Mouse (Mus musculus) forebrain, embryonic 16.5 days (tissue): ENCODE measurements at regions not wholly inside any gene's neighbourhood (a gene's known extent, or its start where the extent isn't known, plus 50 kb on each side); places are given as distances from the start of the nearest gene placed in this dataset.
A peak's percentile ranks its signal among the peaks of the same experiment; 100 is the strongest.

ENCODE experiments used
- ATAC-seq: fragments of 200-750 bp; cut with Nextera tagmentation; 2 replicates; pipeline ENCODE4 v1.8.0; 2017; ENCODE audit warnings: mild to moderate bottlenecking, moderate library complexity
- H3K27ac ChIP-seq: fragments of 300-500 bp; sonication (generic); 2 replicates; pipeline ENCODE4 v1.5.1; 2014; ENCODE audit warnings: low read length, control low read depth
- H3K27me3 ChIP-seq: fragments of 300-500 bp; sonication (generic); replicated peaks from 2 replicates; pipeline ENCODE4 v1.6.1; 2014; ENCODE audit warnings: low read length; ENCODE audit not compliant: control insufficient read depth, insufficient read depth
- H3K36me3 ChIP-seq: fragments of 300-500 bp; sonication (generic); 2 replicates; pipeline ENCODE4 v1.6.1; 2014; ENCODE audit not compliant: control insufficient read depth, insufficient read depth
- H3K4me1 ChIP-seq: fragments of 300-500 bp; sonication (generic); replicated peaks from 2 replicates; pipeline ENCODE4 v1.6.1; 2014; ENCODE audit warnings: low read length; ENCODE audit not compliant: control insufficient read depth, insufficient read depth
- H3K4me2 ChIP-seq: fragments of 300-500 bp; sonication (generic); 2 replicates; pipeline ENCODE4 v1.6.1; 2014; ENCODE audit warnings: mild to moderate bottlenecking, low read length, control low read depth
- H3K4me3 ChIP-seq: fragments of 300-500 bp; sonication (generic); replicated peaks from 2 replicates; pipeline ENCODE4 v1.5.1; 2014; ENCODE audit warnings: mild to moderate bottlenecking, low read length, control low read depth
- H3K9ac ChIP-seq: fragments of 300-500 bp; sonication (generic); replicated peaks from 2 replicates; pipeline ENCODE4 v1.6.1; 2014; ENCODE audit warnings: low read depth, low read length, control low read depth
- H3K9me3 ChIP-seq: fragments of 300-500 bp; sonication (generic); 2 replicates; pipeline ENCODE4 v1.6.1; 2016; ENCODE audit warnings: low read length; ENCODE audit not compliant: control insufficient read depth
- WGBS: fragments of 180-500 bp; shearing (Covaris S2); extraction: QIAGEN DNeasy Blood & Tissue Kit; methylation state at CpG from one replicate; pipeline ENCODE4 v1.1.7; 2014; 5-methylcytosine and 5-hydroxymethylcytosine counted together

DNA sequence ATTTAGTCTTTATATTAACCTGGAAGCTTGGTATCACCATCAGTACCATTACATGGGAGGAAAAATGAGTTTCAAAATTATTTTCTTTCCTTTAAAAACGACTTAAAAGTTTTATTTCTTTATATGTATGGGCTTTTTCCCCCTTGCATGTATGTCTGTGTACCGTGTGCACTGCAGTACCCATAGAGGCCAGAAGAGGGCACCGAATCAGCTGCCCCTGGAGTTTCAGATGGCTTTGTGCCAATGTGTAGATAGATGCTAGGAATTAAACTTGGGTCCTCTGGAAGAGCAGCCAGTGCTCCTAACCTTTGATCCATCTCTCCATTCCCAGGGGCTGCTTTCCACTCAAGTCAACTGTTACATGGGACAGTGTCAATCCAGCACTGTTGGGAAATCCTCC, 79.9 kb upstream of the Zfp64 start:
- Histone ChIP-seq H3K9me3 (no peaks in the 10 kb centered on the region), H3K4me1 (peaks cover 8% of the 10 kb centered on the region), H3K4me2 (no peak overlapping the region), H3K9ac (no peak overlapping the region), H3K27me3 (no peaks in the 10 kb centered on the region), H3K4me3 (no peak overlapping the region), H3K27ac (no peak overlapping the region), H3K36me3 (no peaks in the 10 kb centered on the region)
- ATAC-seq, result no peak
- WGBS, result 42% methylated on average over 3 of the region's 3 CpGs

GRCm38 (mm10) chr2:169033997-169034396, 78.6 kb upstream of the Zfp64 start:
- no peak overlapping the region for H3K27ac ChIP-seq
- no peak for ATAC-seq

GRCm38 (mm10) chr2:169033181-169033580, 77.8 kb upstream of the Zfp64 start:
- no peak overlapping the region for H3K4me3 ChIP-seq
- H3K36me3 ChIP-seq, result no peaks in the 10 kb centered on the region
- H3K4me2 ChIP-seq, result no peak overlapping the region
- H3K9ac ChIP-seq, result no peak overlapping the region
- ATAC-seq, result no peak
- H3K27me3 ChIP-seq, result no peaks in the 10 kb centered on the region
- H3K9me3 ChIP-seq, result 0 out of 2 replicates have a peak, but pooled peaks cover 3% of the 10 kb centered on the region
- no peak overlapping the region for H3K27ac ChIP-seq
- WGBS, result 15% methylated on average over 3 of the region's 3 CpGs
- H3K4me1 ChIP-seq, result peaks cover 8% of the 10 kb centered on the region

More at GRCm38 (mm10) chr2:169033997-169034396, 78.6 kb upstream of the Zfp64 start:
- H3K4me3 ChIP-seq, result no peak overlapping the region
- 0 out of 2 replicates have a peak, but pooled peaks cover 3% of the 10 kb centered on the region for H3K9me3 ChIP-seq
- H3K4me1 ChIP-seq, result peaks cover 8% of the 10 kb centered on the region
- H3K36me3 ChIP-seq, result no peaks in the 10 kb centered on the region
- WGBS, result 64% methylated on average over 18 of the region's 18 CpGs
- no peak overlapping the region for H3K4me2 ChIP-seq
- no peak overlapping the region for H3K9ac ChIP-seq
- H3K27me3 ChIP-seq, result no peaks in the 10 kb centered on the region

GRCm38 (mm10) chr2:169028531-169029114, 73.2 kb upstream of the Zfp64 start:
- Histone ChIP-seq H3K4me1 (no peaks in the 10 kb centered on the region), H3K9ac (no peak overlapping the region), H3K4me2 (no peak overlapping the region), H3K27me3 (no peaks in the 10 kb centered on the region), H3K27ac (no peak overlapping the region), H3K4me3 (no peak overlapping the region), H3K9me3 (0 out of 2 replicates have a peak, but pooled peaks cover 3% of the 10 kb centered on the region), H3K36me3 (no peaks in the 10 kb centered on the region)
- ATAC-seq, result no peak
- 77% methylated on average over 9 of the region's 9 CpGs for WGBS

- no peak for ATAC-seq
- Histone ChIP-seq H3K4me3 (no peak overlapping the region), H3K27ac (no peak overlapping the region), H3K4me2 (no peak overlapping the region), H3K9ac (no peak overlapping the region), H3K9me3 (no peaks in the 10 kb centered on the region), H3K27me3 (no peaks in the 10 kb centered on the region), H3K36me3 (no peaks in the 10 kb centered on the region), H3K4me1 (no peaks in the 10 kb centered on the region)
- 76% methylated on average over 3 of the region's 3 CpGs for WGBS
These were observed 63.6 kb upstream of the Zfp64 start for GRCm38 (mm10) chr2:169019037-169019436.

- no peaks in the 10 kb centered on the region for H3K36me3 ChIP-seq
- no peak overlapping the region for H3K9ac ChIP-seq
- no peak overlapping the region for H3K27ac ChIP-seq
- 0 out of 2 replicates have a peak, but pooled peaks cover 3% of the 10 kb centered on the region for H3K4me1 ChIP-seq
- H3K9me3 ChIP-seq, result no peaks in the 10 kb centered on the region
- H3K4me2 ChIP-seq, result no peak overlapping the region
- WGBS, result 26% methylated on average over 9 of the region's 9 CpGs
- 0 out of 2 replicates have a peak, but pooled peaks have one; percentile 10 for ATAC-seq
- H3K4me3 ChIP-seq, result no peak overlapping the region
- H3K27me3 ChIP-seq, result no peaks in the 10 kb centered on the region
These were observed 54.9 kb upstream of the Zfp64 start for GRCm38 (mm10) chr2:169010271-169010670.

GRCm38 (mm10) chr2:169008756-169009155, 53.4 kb upstream of the Zfp64 start:
- Histone ChIP-seq H3K4me2 (no peak overlapping the region), H3K27ac (no peak overlapping the region), H3K9ac (no peak overlapping the region), H3K9me3 (no peaks in the 10 kb centered on the region), H3K27me3 (no peaks in the 10 kb centered on the region), H3K4me1 (0 out of 2 replicates have a peak, but pooled peaks cover 3% of the 10 kb centered on the region), H3K4me3 (no peak overlapping the region), H3K36me3 (no peaks in the 10 kb centered on the region)
- WGBS, result 75% methylated on average over 20 of the region's 20 CpGs
- ATAC-seq, result no peak

- ATAC-seq, result no peak
- 0 out of 2 replicates have a peak, but pooled peaks cover 3% of the 10 kb centered on the region for H3K4me1 ChIP-seq
- no peak overlapping the region for H3K27ac ChIP-seq
- no peaks in the 10 kb centered on the region for H3K9me3 ChIP-seq
- H3K36me3 ChIP-seq, result no peaks in the 10 kb centered on the region
- H3K27me3 ChIP-seq, result no peaks in the 10 kb centered on the region
- H3K9ac ChIP-seq, result no peak overlapping the region
- WGBS, result 71% methylated on average over 9 of the region's 9 CpGs
- no peak overlapping the region for H3K4me2 ChIP-seq
- H3K4me3 ChIP-seq, result no peak overlapping the region
These were observed 52.9 kb upstream of the Zfp64 start for GRCm38 (mm10) chr2:169008333-169008732.

DNA sequence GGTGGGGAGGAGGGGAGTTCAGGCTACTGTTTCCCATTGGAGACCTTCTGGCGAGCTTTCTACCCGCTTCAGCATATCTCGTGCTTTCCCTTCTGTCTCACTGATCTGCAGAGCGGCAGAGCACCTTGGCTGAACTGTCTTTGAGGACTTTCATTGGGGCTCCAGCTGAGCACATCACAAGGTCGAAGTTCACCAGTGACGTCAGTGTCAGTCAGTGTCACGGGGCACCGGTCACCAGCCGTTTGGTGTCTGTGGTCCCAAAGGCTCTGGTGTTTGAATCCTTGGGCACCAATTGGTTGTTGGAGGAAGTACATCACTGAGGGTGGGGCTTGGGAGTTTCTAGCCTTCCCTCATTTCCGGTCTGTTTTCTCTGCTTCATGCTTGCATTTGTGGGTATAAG, 51.2 kb upstream of the Zfp64 start:
- Histone ChIP-seq H3K27me3 (no peaks in the 10 kb centered on the region), H3K36me3 (no peaks in the 10 kb centered on the region), H3K9me3 (no peaks in the 10 kb centered on the region), H3K4me1 (0 out of 2 replicates have a peak, but pooled peaks cover 3% of the 10 kb centered on the region), H3K4me2 (no peak overlapping the region), H3K27ac (no peak overlapping the region), H3K9ac (no peak overlapping the region), H3K4me3 (no peak overlapping the region)
- 92% methylated on average over 10 of the region's 10 CpGs for WGBS
- ATAC-seq, result no peak

DNA sequence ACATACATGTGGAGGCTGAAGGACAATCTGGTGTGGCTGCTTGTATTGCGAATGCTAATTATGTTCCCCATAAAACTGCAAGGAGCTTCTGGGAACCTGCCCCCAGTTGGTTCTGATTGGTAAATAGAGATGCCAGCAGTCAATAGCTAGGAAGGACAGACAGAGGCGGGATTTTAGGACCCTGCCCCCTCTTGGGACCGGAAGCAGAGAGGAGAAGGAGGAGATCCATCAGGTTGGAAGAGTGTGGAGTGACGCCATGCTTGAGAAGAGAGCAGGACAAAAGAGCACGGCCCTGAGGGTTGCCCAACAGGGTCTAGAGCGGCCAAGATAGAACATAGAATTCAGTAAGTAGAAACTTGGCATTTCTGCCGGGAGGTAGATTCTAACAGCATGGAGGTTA, 50.4 kb upstream of the Zfp64 start:
- ATAC-seq, result no peak

More for the DNA sequence above, 50.4 kb upstream of the Zfp64 start:
- Histone ChIP-seq H3K36me3 (no peaks in the 10 kb centered on the region), H3K9ac (no peak overlapping the region), H3K27ac (no peak overlapping the region), H3K27me3 (no peaks in the 10 kb centered on the region), H3K4me3 (no peak overlapping the region), H3K9me3 (no peaks in the 10 kb centered on the region), H3K4me1 (0 out of 2 replicates have a peak, but pooled peaks cover 3% of the 10 kb centered on the region), H3K4me2 (no peak overlapping the region)
- WGBS, result 94% methylated on average over 7 of the region's 7 CpGs
